Mouse (Mus musculus): ENCODE data around the gene Ifi214. TPM values are rescaled to one million over a fixed set of nuclear protein-coding genes. Genes with fewer than 3 reads are reported as not detected.
"Not testable (repeated sequence)": the region's sequence is repeated elsewhere in the genome, so short reads cannot be mapped to it uniquely, and the experiment has no call there.

The Ifi214 gene
- not detected in 2 replicates for polyA plus RNA-seq (2015; fragmentation: Nextera tagmentation; extraction: Ambion mirVana)

DNA sequence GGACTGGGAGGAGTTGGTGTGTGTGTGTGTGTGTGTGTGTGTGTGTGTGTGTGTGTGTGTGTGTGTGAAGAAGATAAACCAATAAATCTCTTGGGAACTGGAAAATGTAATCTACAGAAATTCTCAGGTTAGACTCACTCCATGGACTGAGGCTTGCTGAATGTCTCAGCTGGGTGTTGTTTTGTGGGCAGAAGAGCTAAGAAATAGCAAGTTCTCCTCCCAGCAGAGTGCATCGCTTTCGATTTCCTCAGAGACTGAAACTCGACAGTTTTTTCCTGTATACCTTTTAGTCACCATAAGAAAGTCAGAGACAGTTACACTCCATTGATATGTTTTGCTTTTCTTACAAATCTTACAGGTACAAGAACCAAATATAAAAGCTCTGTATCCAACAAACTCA, at the start of gene Ifi214:
Ifi214 (minus strand) TSS at position 167 of the 400 bp plus-strand sequence.
- H3K4me1 ChIP-seq (replicated peaks; ENCODE audit: control insufficient read depth, insufficient read depth, low read length); H3K36me3 ChIP-seq (ENCODE audit: control insufficient read depth, insufficient read depth); H3K27ac ChIP-seq (ENCODE audit: low read length); H3K4me2 ChIP-seq (ENCODE audit: low read length); H3K4me3 ChIP-seq (replicated peaks; ENCODE audit: low read length); H3K9ac ChIP-seq (replicated peaks; ENCODE audit: low read depth, low read length); H3K9me3 ChIP-seq (ENCODE audit: control insufficient read depth, low read length); H3K27me3 ChIP-seq (replicated peaks; ENCODE audit: control insufficient read depth, insufficient read depth, low read length); ATAC-seq: not testable (repeated sequence)
- 89% methylated on average over 3 of the region's 3 CpGs for WGBS

GRCm38 (mm10) chr1:173579921-173580585, 44.3 kb upstream of the Ifi214 start:
- Histone ChIP-seq H3K27ac (ENCODE audit: low read length) (no peak overlapping the region), H3K36me3 (ENCODE audit: control insufficient read depth, insufficient read depth) (no peaks in the 10 kb centered on the region), H3K4me1 (replicated peaks; ENCODE audit: control insufficient read depth, insufficient read depth, low read length) (no peaks in the 10 kb centered on the region), H3K4me2 (ENCODE audit: low read length) (no peak overlapping the region), H3K9me3 (ENCODE audit: control insufficient read depth, low read length) (peaks cover 10% of the 10 kb centered on the region; the same call in 1 of the 2 replicates), H3K4me3 (replicated peaks; ENCODE audit: low read length) (no peak overlapping the region), H3K27me3 (replicated peaks; ENCODE audit: control insufficient read depth, insufficient read depth, low read length) (no peaks in the 10 kb centered on the region), H3K9ac (replicated peaks; ENCODE audit: low read depth, low read length) (no peak overlapping the region)
- no peak for ATAC-seq
- 95% methylated on average over 26 of the region's 26 CpGs for WGBS

DNA sequence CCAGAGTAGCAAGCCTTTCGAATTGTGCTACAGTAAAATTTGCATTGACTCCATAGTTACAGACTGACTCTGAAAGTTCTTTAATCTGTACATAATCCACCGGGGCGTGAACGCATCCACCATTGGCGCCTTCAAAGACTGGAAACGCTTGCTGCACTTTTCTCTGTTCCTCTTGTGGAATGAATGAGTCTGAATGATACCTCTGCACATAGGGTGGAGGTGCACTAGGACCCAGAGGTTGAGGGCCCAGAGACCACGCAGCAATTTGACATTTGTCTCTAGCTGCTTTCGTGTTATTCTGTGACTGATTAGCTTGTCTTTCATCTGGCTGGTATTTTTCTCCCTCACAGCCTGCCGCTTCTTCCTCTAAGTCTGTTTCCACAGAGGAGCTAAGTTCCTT, 43.3 kb upstream of the Ifi214 start:
- Histone ChIP-seq H3K4me2 (ENCODE audit: low read length) (no peak overlapping the region), H3K27me3 (replicated peaks; ENCODE audit: control insufficient read depth, insufficient read depth, low read length) (no peaks in the 10 kb centered on the region), H3K36me3 (ENCODE audit: control insufficient read depth, insufficient read depth) (no peaks in the 10 kb centered on the region), H3K9me3 (ENCODE audit: control insufficient read depth, low read length) (peaks cover 10% of the 10 kb centered on the region; the same call in 1 of the 2 replicates), H3K4me3 (replicated peaks; ENCODE audit: low read length) (no peak overlapping the region), H3K27ac (ENCODE audit: low read length) (no peak overlapping the region), H3K9ac (replicated peaks; ENCODE audit: low read depth, low read length) (no peak overlapping the region), H3K4me1 (replicated peaks; ENCODE audit: control insufficient read depth, insufficient read depth, low read length) (no peaks in the 10 kb centered on the region)
- no peak for ATAC-seq
- 94% methylated on average over 9 of the region's 9 CpGs for WGBS

DNA sequence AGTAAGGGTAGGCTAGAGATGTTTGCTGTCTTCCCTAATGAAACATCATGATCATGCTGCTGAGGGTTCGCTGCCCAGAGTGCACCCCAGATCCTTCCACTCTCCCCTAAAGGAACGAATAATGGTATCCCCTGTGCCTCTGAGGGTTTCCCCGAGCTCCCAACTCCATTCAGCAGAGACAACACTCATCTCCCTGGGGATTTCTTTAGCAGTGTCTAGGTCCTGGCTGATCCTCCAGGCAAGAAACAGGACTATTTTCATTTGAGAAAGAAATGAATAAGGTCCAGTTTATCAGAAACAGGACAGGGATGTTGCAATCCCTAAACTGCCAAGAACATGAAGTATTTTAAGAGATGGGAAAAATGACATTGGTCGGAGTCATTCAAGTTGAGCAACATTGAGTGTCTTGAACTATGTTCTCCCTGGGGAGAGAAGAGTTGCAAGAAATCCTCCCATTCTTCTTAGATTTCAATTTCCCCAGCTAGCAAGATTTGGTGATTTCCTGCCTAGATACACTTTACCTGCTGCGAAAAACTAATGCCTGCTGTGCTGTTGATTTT, 14.8 kb upstream of the Ifi214 start:
- not testable (repeated sequence) for H3K4me3 ChIP-seq (replicated peaks; ENCODE audit: low read length); H3K9me3 ChIP-seq (ENCODE audit: control insufficient read depth, low read length); H3K36me3 ChIP-seq (ENCODE audit: control insufficient read depth, insufficient read depth); H3K27ac ChIP-seq (ENCODE audit: low read length); H3K9ac ChIP-seq (replicated peaks; ENCODE audit: low read depth, low read length); H3K27me3 ChIP-seq (replicated peaks; ENCODE audit: control insufficient read depth, insufficient read depth, low read length); H3K4me2 ChIP-seq (ENCODE audit: low read length); ATAC-seq; H3K4me1 ChIP-seq (replicated peaks; ENCODE audit: control insufficient read depth, insufficient read depth, low read length)
- 84% methylated on average over 5 of the region's 5 CpGs for whole genome bisulfite sequencing

DNA sequence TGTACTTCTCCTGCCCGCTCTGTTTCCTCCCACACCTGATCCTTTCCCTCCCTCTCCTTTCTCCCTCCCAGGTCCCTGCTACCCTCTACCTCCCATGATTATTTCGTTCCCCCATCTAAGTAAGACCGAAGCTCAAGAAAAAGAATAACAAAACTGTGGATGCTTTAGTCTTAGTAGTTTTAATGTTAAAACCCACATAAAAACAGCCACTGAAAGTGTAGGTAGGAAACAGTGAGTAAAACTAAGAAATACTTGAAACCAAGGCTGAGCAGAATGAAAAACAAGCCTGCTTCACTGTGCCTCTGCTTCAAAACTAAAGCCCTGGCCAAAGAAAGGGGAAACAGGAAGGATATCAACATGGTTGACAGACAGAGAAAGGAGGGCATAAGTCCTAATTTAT, 13.0 kb upstream of the Ifi214 start:
- ATAC-seq; H3K4me1 ChIP-seq (replicated peaks; ENCODE audit: control insufficient read depth, insufficient read depth, low read length); H3K9ac ChIP-seq (replicated peaks; ENCODE audit: low read depth, low read length); H3K9me3 ChIP-seq (ENCODE audit: control insufficient read depth, low read length); H3K4me2 ChIP-seq (ENCODE audit: low read length); H3K4me3 ChIP-seq (replicated peaks; ENCODE audit: low read length); H3K27me3 ChIP-seq (replicated peaks; ENCODE audit: control insufficient read depth, insufficient read depth, low read length); H3K36me3 ChIP-seq (ENCODE audit: control insufficient read depth, insufficient read depth); H3K27ac ChIP-seq (ENCODE audit: low read length): not testable (repeated sequence)
- WGBS, result 88% methylated on average over 3 of the region's 3 CpGs

DNA sequence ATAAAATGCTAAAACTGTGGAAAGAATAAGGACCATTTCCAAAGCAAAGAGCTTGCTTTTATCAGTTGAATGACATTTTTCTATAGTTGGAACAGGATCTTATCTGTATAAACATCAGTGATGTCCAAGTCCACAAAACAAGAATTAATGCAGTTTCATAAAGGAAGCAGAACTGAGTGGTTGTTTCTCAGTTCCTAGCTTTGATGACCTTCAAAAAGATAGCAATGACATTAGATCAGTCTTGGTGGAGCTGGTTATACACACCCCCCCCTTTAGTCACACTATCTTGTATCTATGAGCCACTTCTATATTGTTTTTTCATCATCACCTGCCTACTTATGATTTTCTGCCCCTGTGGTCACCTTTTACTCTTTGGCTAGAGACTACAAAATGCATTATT, 14.3 kb downstream of the Ifi214 start:
- H3K4me1 ChIP-seq (replicated peaks; ENCODE audit: control insufficient read depth, insufficient read depth, low read length), result no peaks in the 10 kb centered on the region
- no peak for ATAC-seq

GRCm38 (mm10) chr1:173510595-173510994, 25.2 kb downstream of the Ifi214 start:
- 99% methylated on average over 2 of the region's 2 CpGs for WGBS
- H3K4me3 ChIP-seq (replicated peaks; ENCODE audit: low read length); H3K9me3 ChIP-seq (ENCODE audit: control insufficient read depth, low read length); H3K27ac ChIP-seq (ENCODE audit: low read length); H3K36me3 ChIP-seq (ENCODE audit: control insufficient read depth, insufficient read depth); ATAC-seq; H3K4me1 ChIP-seq (replicated peaks; ENCODE audit: control insufficient read depth, insufficient read depth, low read length); H3K9ac ChIP-seq (replicated peaks; ENCODE audit: low read depth, low read length); H3K27me3 ChIP-seq (replicated peaks; ENCODE audit: control insufficient read depth, insufficient read depth, low read length); H3K4me2 ChIP-seq (ENCODE audit: low read length): not testable (repeated sequence)

More for the DNA sequence above, 14.3 kb downstream of the Ifi214 start:
- H3K36me3 ChIP-seq (ENCODE audit: control insufficient read depth, insufficient read depth), result no peaks in the 10 kb centered on the region
- H3K4me2 ChIP-seq (ENCODE audit: low read length), result no peak overlapping the region
- H3K9me3 ChIP-seq (ENCODE audit: control insufficient read depth, low read length), result no peaks in the 10 kb centered on the region
- H3K27ac ChIP-seq (ENCODE audit: low read length), result no peak overlapping the region
- no peak overlapping the region for H3K4me3 ChIP-seq (replicated peaks; ENCODE audit: low read length)
- no peak overlapping the region for H3K9ac ChIP-seq (replicated peaks; ENCODE audit: low read depth, low read length)
- no peaks in the 10 kb centered on the region for H3K27me3 ChIP-seq (replicated peaks; ENCODE audit: control insufficient read depth, insufficient read depth, low read length)

- not testable (repeated sequence) for H3K27me3 ChIP-seq (replicated peaks; ENCODE audit: control insufficient read depth, insufficient read depth, low read length); H3K4me3 ChIP-seq (replicated peaks; ENCODE audit: low read length); H3K4me2 ChIP-seq (ENCODE audit: low read length); ATAC-seq; H3K36me3 ChIP-seq (ENCODE audit: control insufficient read depth, insufficient read depth); H3K9me3 ChIP-seq (ENCODE audit: control insufficient read depth, low read length); H3K4me1 ChIP-seq (replicated peaks; ENCODE audit: control insufficient read depth, insufficient read depth, low read length); H3K27ac ChIP-seq (ENCODE audit: low read length); H3K9ac ChIP-seq (replicated peaks; ENCODE audit: low read depth, low read length)
These were observed 44.3 kb downstream of the Ifi214 start for GRCm38 (mm10) chr1:173491483-173491882.

DNA sequence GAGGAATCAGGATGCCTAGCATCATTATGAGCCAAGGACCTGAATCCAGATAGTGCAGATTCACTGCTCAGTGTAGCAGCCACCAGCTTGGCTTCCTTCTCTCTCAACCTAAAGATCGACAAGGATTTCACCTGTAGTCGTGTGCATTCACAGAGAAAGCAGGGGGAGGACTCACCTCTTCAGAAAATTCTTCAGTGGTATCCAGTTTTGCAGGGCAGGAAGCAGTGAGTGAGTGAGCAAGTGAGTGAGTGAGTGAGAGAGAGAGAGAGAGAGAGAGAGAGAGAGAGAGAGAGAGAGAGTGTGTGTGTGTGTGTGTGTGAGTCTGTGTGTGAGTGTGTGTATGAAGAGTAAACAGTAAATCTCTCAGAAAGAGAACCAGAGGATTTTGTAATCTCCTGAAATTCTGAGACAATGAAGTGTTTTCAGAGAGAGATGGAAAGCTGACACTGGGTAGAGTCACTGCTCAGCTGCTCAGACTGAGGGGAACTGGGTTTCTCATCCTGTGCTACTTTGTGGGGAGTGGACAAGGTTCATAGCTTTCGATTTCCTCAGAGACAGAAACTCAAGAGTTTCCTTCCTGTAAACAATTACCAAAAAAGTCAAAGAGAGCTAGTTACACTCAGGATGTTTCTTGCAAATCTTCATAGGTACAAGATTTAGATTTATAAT, 44.8 kb downstream of the Ifi214 start, which contains the start of gene Ifi206:
Ifi206 (minus strand) TSS at position 230 of the 669 bp plus-strand sequence.
- not testable (repeated sequence) for H3K27ac ChIP-seq (ENCODE audit: low read length); H3K27me3 ChIP-seq (replicated peaks; ENCODE audit: control insufficient read depth, insufficient read depth, low read length); ATAC-seq; H3K9me3 ChIP-seq (ENCODE audit: control insufficient read depth, low read length); H3K4me2 ChIP-seq (ENCODE audit: low read length); H3K36me3 ChIP-seq (ENCODE audit: control insufficient read depth, insufficient read depth); H3K4me3 ChIP-seq (replicated peaks; ENCODE audit: low read length); H3K4me1 ChIP-seq (replicated peaks; ENCODE audit: control insufficient read depth, insufficient read depth, low read length); H3K9ac ChIP-seq (replicated peaks; ENCODE audit: low read depth, low read length)
- 89% methylated on average over 3 of the region's 3 CpGs for WGBS
